Mouse (Mus musculus) embryonic facial prominence, embryonic 15.5 days (tissue): ENCODE measurements around the gene Sema4a. TPM values are rescaled to one million over a fixed set of nuclear protein-coding genes. Genes with fewer than 3 reads are reported as not detected.
A peak's percentile ranks its signal among the peaks of the same experiment; 100 is the strongest.

Experiments
- ATAC-seq: fragments of 200-750 bp; cut with Nextera tagmentation; 2 replicates; pipeline ENCODE4 v1.8.0; 2017; ENCODE audit warnings: low read depth, moderate TSS enrichment; ENCODE audit not compliant: insufficient number of reproducible peaks, low FRiP score, low TSS enrichment
- H3K27ac ChIP-seq: fragments of 300-500 bp; sonication (generic); replicated peaks from 2 replicates; pipeline ENCODE4 v1.5.1; 2015; ENCODE audit warnings: mild to moderate bottlenecking, inconsistent platforms
- H3K27me3 ChIP-seq: fragments of 300-500 bp; sonication (generic); 2 replicates; pipeline ENCODE4 v1.6.1; 2015; ENCODE audit warnings: inconsistent platforms
- H3K36me3 ChIP-seq: fragments of 300-500 bp; sonication (generic); 2 replicates; pipeline ENCODE4 v1.6.1; 2015; ENCODE audit warnings: mild to moderate bottlenecking, inconsistent platforms
- H3K4me1 ChIP-seq: fragments of 300-500 bp; sonication (generic); 2 replicates; pipeline ENCODE4 v1.6.1; 2015; ENCODE audit warnings: inconsistent platforms
- H3K4me2 ChIP-seq: fragments of 300-500 bp; sonication (generic); replicated peaks from 2 replicates; pipeline ENCODE4 v1.6.1; 2015; ENCODE audit warnings: mild to moderate bottlenecking, inconsistent platforms
- H3K4me3 ChIP-seq: fragments of 300-500 bp; sonication (generic); replicated peaks from 2 replicates; pipeline ENCODE4 v1.5.1; 2015; ENCODE audit warnings: mild to moderate bottlenecking, inconsistent platforms
- H3K9ac ChIP-seq: fragments of 300-500 bp; sonication (generic); 2 replicates; pipeline ENCODE4 v1.6.1; 2015; ENCODE audit warnings: inconsistent platforms
- H3K9me3 ChIP-seq: fragments of 300-500 bp; sonication (generic); replicated peaks from 2 replicates; pipeline ENCODE4 v1.6.1; 2016; ENCODE audit warnings: inconsistent platforms
- WGBS: fragments of 180-500 bp; shearing (Covaris S2); methylation state at CpG from one replicate; pipeline ENCODE4 v1.1.7; 2015; 5-methylcytosine and 5-hydroxymethylcytosine counted together
- polyA plus RNA-seq: library from polyadenylated mRNA; unstranded; fragments of >200 nt; fragmentation: Nextera tagmentation; extraction: Ambion mirVana; gene quantifications from 2 replicates; pipeline ENCODE4 v1.2.1, GENCODE M21; 2015

Gene Sema4a
- polyA plus RNA-seq, 1 experiment from 2014 or later: 21.9 TPM

GRCm38 (mm10) chr3:88473020-88473419 lies 12.0 kb upstream of the Sema4a start:
- Histone ChIP-seq H3K4me3 (no peak overlapping the region), H3K9me3 (no peaks in the 10 kb centered on the region), H3K27ac (peak overlapping the region; percentile 76), H3K9ac (no peak overlapping the region), H3K36me3 (no peaks in the 10 kb centered on the region), H3K27me3 (no peaks in the 10 kb centered on the region), H3K4me1 (peaks cover 23% of the 10 kb centered on the region), H3K4me2 (no peak overlapping the region)
- 14% methylated on average over 5 of the region's 5 CpGs for WGBS
- peak; percentile 74 for ATAC-seq

DNA sequence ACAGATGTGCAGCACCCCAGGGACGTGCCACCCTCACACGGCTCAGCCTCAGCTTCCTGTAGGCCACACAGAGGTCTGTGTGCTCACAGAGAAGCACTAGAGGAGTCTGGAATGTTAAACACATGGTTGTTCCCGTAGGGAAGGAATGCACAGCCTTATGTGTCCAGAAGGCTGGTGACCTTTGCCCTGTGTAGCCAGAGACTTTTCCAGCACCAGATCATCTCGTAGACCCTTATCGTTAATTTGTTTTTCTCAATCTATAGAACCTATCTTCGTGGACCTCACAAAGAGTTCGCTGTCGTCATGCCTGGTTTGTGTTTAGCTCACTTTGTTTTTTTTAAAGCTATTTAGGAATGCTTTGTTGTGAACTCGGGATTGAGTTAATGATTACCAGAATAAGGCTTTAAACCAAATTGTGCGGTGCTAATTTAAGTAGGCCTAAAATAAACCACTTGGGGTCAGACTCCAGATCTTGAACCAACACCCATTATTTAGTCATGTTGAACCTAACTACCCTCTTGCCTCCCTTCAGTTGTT lies 10.0 kb upstream of the Sema4a start:
- peak overlapping the region; percentile 12; the same call in 1 of the 2 replicates for H3K27ac ChIP-seq
- H3K9ac ChIP-seq: no peak overlapping the region
- H3K9me3 ChIP-seq: no peaks in the 10 kb centered on the region
- H3K27me3 ChIP-seq: no peaks in the 10 kb centered on the region
- H3K4me1 ChIP-seq: peaks cover 18% of the 10 kb centered on the region
- WGBS: 27% methylated on average over 10 of the region's 10 CpGs
- no peak overlapping the region for H3K4me2 ChIP-seq
- no peaks in the 10 kb centered on the region for H3K36me3 ChIP-seq
- H3K4me3 ChIP-seq: no peak overlapping the region
- no peak for ATAC-seq

GRCm38 (mm10) chr3:88469466-88469865 lies 8.5 kb upstream of the Sema4a start:
- H3K27ac ChIP-seq: no peak overlapping the region
- no peak overlapping the region for H3K4me3 ChIP-seq
- peaks cover 18% of the 10 kb centered on the region for H3K4me1 ChIP-seq
- no peak overlapping the region for H3K9ac ChIP-seq
- 58% methylated on average over 2 of the region's 2 CpGs for WGBS
- no peak for ATAC-seq
- H3K27me3 ChIP-seq: no peaks in the 10 kb centered on the region
- H3K9me3 ChIP-seq: no peaks in the 10 kb centered on the region
- H3K4me2 ChIP-seq: no peak overlapping the region
- H3K36me3 ChIP-seq: no peaks in the 10 kb centered on the region

GRCm38 (mm10) chr3:88467116-88467824 lies 6.3 kb upstream of the Sema4a start:
- Histone ChIP-seq H3K4me2 (no peak overlapping the region), H3K9ac (no peak overlapping the region), H3K9me3 (no peaks in the 10 kb centered on the region), H3K36me3 (no peaks in the 10 kb centered on the region), H3K4me3 (no peak overlapping the region), H3K27me3 (no peaks in the 10 kb centered on the region), H3K4me1 (0 out of 2 replicates have a peak, but pooled peaks cover 6% of the 10 kb centered on the region), H3K27ac (no peak overlapping the region)
- peak; percentile 84; the same call in 1 of the 2 replicates for ATAC-seq
- 25% methylated on average over 16 of the region's 16 CpGs for WGBS

DNA sequence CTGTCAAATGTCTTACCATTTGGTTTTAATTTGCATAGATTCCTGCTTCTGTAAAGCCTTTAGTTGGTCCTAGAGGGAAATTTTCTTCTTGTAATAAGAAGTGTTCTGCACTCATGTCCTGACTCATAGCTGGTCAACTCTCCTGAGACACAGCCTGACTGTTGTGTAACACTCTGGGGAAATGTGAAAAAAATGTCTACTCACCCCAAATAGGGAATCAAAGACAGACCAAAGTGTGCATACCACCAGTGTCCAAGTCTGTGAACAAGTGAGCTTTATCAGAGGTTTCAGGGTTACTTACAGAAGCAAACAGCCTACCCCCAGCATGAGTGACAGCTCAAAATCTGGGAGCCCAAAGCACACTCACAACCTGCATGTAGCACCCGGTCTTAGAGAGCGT lies 4.1 kb upstream of the Sema4a start:
- Histone ChIP-seq H3K4me2 (no peak overlapping the region), H3K27me3 (no peaks in the 10 kb centered on the region), H3K9me3 (no peaks in the 10 kb centered on the region), H3K36me3 (no peaks in the 10 kb centered on the region), H3K4me3 (no peak overlapping the region), H3K9ac (no peak overlapping the region), H3K27ac (no peak overlapping the region), H3K4me1 (peaks cover 10% of the 10 kb centered on the region; the same call in 1 of the 2 replicates)
- 80% methylated on average over 2 of the region's 2 CpGs for WGBS
- ATAC-seq: no peak

GRCm38 (mm10) chr3:88464425-88464824 lies 3.4 kb upstream of the Sema4a start:
- H3K36me3 ChIP-seq: no peaks in the 10 kb centered on the region
- no peaks in the 10 kb centered on the region for H3K27me3 ChIP-seq
- H3K4me2 ChIP-seq: no peak overlapping the region
- H3K9me3 ChIP-seq: no peaks in the 10 kb centered on the region
- no peak overlapping the region for H3K9ac ChIP-seq
- no peak overlapping the region for H3K4me3 ChIP-seq
- no peak overlapping the region for H3K27ac ChIP-seq
- WGBS: 45% methylated on average over 3 of the region's 3 CpGs
- peaks cover 10% of the 10 kb centered on the region; the same call in 1 of the 2 replicates for H3K4me1 ChIP-seq
- ATAC-seq: no peak

DNA sequence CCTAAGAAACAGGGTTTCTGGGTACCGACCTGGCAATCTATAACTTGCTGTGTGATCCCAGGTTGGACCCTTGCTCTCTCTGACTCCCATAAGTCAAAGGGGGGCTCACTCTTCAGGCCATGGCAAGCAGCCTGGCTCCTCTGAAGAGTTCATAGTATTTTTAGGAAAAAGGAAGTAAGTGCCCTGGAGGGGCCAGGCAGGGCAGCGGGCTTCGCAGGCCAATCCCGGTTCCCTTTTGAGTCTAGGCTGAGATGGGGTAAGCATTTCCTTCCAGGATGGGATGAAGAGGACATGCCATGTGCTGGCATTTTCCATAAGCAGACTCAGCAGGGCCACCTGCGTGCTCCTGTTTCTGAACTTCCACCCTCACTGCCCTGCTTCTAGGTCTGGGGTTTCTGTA lies 953 bp downstream of the Sema4a start:
- WGBS: 70% methylated on average over 5 of the region's 5 CpGs
- no peaks in the 10 kb centered on the region for H3K36me3 ChIP-seq
- no peak overlapping the region for H3K4me3 ChIP-seq
- H3K9me3 ChIP-seq: no peaks in the 10 kb centered on the region
- H3K27me3 ChIP-seq: no peaks in the 10 kb centered on the region
- ATAC-seq: no peak
- H3K4me1 ChIP-seq: peaks cover 41% of the 10 kb centered on the region
- no peak overlapping the region for H3K4me2 ChIP-seq
- H3K9ac ChIP-seq: no peak overlapping the region
- no peak overlapping the region for H3K27ac ChIP-seq

GRCm38 (mm10) chr3:88458778-88459219 lies 2.2 kb downstream of the Sema4a start:
- Histone ChIP-seq H3K27ac (no peak overlapping the region), H3K4me3 (peak overlapping the region; percentile 10; the same call in 1 of the 2 replicates)

GRCm38 (mm10) chr3:88456746-88457532 lies 4.0 kb downstream of the Sema4a start:
- no peak for ATAC-seq
- H3K4me2 ChIP-seq: no peak overlapping the region
- H3K27me3 ChIP-seq: no peaks in the 10 kb centered on the region
- H3K9me3 ChIP-seq: no peaks in the 10 kb centered on the region
- no peak overlapping the region for H3K4me3 ChIP-seq
- peak overlapping the region; percentile 4; the same call in 1 of the 2 replicates for H3K27ac ChIP-seq
- no peaks in the 10 kb centered on the region for H3K36me3 ChIP-seq
- H3K4me1 ChIP-seq: peaks cover 51% of the 10 kb centered on the region
- WGBS: 68% methylated on average over 7 of the region's 7 CpGs
- H3K9ac ChIP-seq: no peak overlapping the region

More at GRCm38 (mm10) chr3:88458778-88459219, 2.2 kb downstream of the Sema4a start:
- no peak for ATAC-seq
- H3K27me3 ChIP-seq: no peaks in the 10 kb centered on the region
- peak overlapping the region; percentile 38 for H3K4me2 ChIP-seq
- no peaks in the 10 kb centered on the region for H3K36me3 ChIP-seq
- no peak overlapping the region for H3K9ac ChIP-seq
- H3K4me1 ChIP-seq: peaks cover 51% of the 10 kb centered on the region
- H3K9me3 ChIP-seq: no peaks in the 10 kb centered on the region
- 2% methylated on average over 14 of the region's 14 CpGs for WGBS

DNA sequence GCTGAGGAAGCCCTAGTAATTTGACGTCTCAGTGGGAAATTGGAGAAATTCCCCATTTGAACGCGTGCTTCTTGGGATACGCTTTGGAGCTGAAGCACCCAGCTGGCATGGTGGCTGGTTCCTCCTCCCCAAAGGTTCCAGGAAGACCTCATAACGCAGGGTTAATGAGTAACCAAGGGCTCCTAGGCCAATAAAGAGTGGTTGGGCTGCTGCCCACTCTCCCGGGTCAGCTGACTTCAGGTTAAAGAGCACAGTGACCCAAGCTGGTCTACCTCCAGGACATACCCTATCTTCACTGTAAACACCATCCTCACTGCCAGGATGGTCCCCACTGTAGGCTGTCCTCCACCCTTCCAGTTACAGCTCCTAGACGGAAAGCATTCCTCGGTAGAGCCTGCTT lies 4.7 kb downstream of the Sema4a start:
- Histone ChIP-seq H3K9me3 (no peaks in the 10 kb centered on the region), H3K9ac (no peak overlapping the region), H3K27me3 (no peaks in the 10 kb centered on the region), H3K4me3 (no peak overlapping the region), H3K4me1 (peaks cover 49% of the 10 kb centered on the region), H3K36me3 (no peaks in the 10 kb centered on the region), H3K4me2 (no peak overlapping the region), H3K27ac (peak overlapping the region; percentile 4; the same call in 1 of the 2 replicates)
- WGBS: 88% methylated on average over 8 of the region's 8 CpGs
- no peak for ATAC-seq

DNA sequence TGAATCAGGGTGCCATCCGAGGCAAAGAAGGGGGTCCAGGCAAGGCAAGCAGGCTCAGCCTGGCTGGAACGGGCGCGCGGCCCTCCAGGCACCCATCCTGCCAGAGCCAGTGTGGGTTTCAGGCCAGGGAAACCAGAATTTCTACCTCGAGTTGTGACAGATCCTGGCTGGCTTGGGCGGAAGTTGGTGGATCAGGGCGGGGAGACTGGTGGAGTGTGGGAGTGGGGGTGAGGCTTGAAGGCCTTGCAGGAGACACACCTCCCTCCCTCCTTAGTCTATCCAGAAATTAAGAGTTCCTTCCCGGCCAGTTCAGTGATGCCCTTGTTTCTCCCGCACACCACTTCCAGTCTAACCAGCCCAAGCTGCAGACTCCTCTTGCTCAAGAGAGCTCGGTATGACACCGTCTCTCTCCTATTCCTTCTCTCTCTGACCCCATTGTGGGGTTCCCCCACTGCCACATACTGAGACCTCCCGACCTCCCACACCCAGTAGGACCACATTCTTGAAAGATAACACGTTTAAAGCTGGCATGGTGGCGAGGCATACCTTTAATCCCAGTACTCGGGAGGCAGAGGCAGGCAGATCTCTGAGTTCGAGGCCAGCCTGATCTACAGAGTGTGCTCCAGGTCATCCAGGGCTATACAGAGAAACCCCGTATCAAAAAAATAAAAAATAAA lies 5.3 kb downstream of the Sema4a start:
- peak overlapping the region; percentile 16 for H3K4me3 ChIP-seq
- no peaks in the 10 kb centered on the region for H3K9me3 ChIP-seq
- peaks cover 43% of the 10 kb centered on the region for H3K4me1 ChIP-seq
- H3K4me2 ChIP-seq: peak overlapping the region; percentile 27
- no peaks in the 10 kb centered on the region for H3K27me3 ChIP-seq
- peak; percentile 17; the same call in 1 of the 2 replicates for ATAC-seq
- WGBS: 65% methylated on average over 18 of the region's 18 CpGs
- peak overlapping the region; percentile 81 for H3K27ac ChIP-seq
- no peaks in the 10 kb centered on the region for H3K36me3 ChIP-seq
- no peak overlapping the region for H3K9ac ChIP-seq
